Mouse (Mus musculus) kidney, postnatal 14 days (tissue): ENCODE results near the gene Pfdn5.

Experiments used
- DNase-seq: peaks from one replicate; pipeline ENCODE4 v3.0.0; 2022; ENCODE audit warnings: mixed read lengths

Gene Pfdn5

GRCm38 (mm10) chr15:102377163-102377543 is 51.2 kb downstream of the Pfdn5 start:
- peak; percentile 93 for DNase-seq

DNA sequence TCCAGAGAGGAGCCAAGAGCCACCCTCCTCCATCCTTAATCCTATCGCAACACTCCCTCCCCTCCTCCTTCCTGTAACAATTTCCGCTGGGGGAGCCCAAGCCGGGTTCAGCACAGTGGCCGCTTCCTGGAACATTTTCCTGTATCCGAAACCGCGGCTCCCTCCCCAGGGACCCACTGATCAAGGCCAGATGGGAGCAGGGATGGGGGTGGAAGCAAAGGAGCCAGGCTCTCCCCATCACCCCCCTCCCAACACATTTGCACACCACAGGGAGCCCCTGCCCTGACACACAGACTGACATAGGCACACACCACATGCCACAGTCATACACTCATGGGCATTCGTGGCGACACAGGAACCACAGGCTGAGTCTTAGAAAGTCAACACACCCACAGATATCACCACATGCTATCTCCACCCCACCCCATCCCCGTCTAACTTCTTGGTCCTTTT is 51.9 kb downstream of the Pfdn5 start:
- peak; percentile 88 for DNase-seq
